Mouse (Mus musculus): ENCODE measurements around the gene Neu2.

Neu2 gene

GRCm38 (mm10) chr1:87614576-87615295, 105.0 kb downstream of the Neu2 start:
- no peak for DNase-seq (ENCODE audit: low spot score in 2 of 2)

- DNase-seq (ENCODE audit: low spot score in 2 of 2) = no peak
Observed at GRCm38 (mm10) chr1:87620211-87620668, 110.6 kb downstream of the Neu2 start, which contains the start of gene Inpp5d. Gene Inpp5d, plus strand, starts transcription at chr1:87620312.

DNA sequence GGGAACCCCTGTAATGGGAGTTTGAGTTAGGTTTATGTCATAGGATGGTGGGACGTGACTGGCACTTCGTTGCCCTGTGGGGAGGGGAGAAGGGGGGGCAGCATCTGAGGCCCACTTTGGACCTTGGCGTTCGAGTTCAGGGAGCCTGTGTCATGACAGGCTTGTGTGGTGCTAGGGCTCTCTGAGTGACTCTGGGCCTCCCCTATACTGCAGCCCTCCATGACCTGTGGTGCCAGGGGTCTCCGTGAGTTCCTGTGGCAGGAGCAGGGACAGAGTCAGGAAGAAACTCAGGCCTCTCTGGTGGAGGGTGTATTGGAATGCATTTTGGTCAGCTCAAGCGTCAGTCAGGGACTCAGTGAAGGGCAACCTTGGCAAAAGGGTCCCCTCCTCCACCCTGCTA, 111.0 kb downstream of the Neu2 start:
- no peak for DNase-seq (ENCODE audit: low spot score in 2 of 2)

DNA sequence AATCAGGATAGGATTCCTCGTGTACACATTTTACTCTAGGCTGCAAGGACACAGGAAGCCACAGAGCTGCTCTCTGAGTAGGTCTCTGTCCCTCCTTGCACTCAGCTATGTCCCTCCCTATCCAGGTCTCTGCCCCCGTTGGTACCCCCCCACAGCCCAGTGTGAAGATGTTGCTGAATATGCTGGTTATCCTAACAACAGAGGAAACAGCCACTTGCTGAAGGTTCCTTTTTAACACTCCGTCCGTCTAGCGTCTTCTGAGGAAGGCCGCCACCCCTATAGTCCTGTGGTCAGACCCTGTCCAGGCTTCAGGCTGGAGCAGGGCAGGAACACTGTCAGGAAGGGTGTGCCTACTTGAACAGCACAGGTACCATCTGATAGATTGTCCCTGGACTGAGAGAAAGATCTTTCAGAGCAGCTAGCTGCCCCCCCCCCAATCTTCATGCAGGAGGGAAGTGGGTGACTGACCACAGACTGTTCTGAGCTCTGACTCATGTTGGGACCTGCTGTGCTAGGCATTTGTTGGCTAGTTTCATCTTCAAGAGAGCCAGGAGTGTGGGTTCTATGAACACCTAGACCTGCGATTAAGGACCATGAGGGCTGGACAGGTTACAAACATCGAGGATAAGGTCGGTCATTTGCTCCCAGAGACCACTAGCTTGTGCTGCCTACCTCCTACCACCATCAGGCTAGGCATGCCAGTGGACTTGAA, 111.6 kb downstream of the Neu2 start:
- no peak for DNase-seq (ENCODE audit: low spot score in 2 of 2)

DNA sequence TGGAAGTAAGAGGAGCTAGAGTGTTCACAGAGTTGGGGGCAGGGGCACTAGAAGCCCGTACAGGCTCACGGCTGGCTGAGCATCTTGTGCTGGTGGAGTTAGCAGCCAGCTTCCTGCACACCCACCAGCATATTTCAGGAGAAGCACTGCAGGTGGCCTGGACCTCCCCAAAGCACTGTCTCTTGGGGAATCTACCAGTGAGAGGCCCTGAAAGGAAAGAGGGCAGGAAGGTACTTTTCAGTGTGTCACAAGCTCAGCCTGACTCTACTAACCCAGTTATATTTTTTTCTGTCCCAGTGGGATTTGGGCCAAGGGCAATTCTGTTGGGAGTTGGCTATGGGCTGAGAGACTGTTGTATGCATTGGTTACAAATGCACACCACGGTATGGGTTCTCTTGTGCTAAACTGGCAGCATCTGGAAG, 112.2 kb downstream of the Neu2 start:
- no peak for DNase-seq (ENCODE audit: low spot score in 2 of 2)

DNA sequence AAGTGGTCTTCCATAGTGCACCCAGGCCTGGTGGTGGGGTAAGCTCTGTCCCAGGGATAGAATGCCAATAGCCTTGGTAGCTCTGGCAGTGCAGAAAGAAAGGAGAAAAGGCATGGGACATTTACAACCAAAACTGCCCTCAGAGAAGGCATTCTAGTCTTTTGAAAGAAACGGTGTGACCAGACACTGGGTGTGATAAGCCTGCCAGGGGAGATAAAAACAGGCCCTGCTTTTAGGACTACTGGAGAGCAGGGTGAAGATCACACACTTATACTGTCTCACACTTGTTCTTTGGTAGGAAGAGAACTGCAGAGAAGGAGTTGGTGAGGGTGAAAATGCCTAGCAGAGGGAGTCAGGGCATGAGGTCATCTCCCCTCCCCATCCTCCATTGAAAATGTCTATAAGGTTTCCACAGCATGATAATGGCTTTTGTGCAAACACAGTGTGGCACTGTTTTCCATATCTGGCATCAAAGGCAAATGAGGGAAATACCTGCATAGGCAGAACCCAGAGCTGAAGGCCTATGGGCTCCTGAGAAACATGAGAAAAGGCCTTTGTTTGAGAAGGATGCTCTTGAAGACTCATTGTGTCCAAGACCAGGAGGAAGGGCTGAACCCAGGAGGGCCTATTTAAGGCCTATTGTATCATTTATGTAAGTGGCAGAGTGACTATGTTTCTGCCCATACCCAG, 114.4 kb downstream of the Neu2 start:
- DNase-seq (ENCODE audit: low spot score in 2 of 2) = no peak

DNA sequence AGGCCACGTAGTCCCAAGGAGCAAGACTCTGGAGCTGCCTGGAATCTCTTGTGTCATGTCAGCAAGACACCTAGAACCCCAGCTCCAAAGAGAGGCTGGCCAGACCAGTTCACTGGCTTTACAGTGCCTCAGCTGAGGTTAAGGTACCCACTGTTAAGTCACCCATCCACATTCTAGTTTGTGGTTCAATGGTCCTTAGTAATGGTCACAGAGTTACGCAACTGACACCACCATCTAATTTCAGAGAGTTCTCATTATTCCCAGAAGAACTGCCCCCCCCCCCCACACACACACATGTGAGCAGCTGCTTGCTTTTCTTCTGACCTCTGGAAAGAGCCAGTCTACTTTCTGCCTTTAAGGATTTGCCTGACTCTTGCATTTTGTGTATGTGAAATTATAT, 115.1 kb downstream of the Neu2 start:
- DNase-seq (ENCODE audit: low spot score in 2 of 2) = no peak

GRCm38 (mm10) chr1:87625254-87626025, 115.8 kb downstream of the Neu2 start:
- DNase-seq (ENCODE audit: low spot score in 2 of 2) = no peak

DNA sequence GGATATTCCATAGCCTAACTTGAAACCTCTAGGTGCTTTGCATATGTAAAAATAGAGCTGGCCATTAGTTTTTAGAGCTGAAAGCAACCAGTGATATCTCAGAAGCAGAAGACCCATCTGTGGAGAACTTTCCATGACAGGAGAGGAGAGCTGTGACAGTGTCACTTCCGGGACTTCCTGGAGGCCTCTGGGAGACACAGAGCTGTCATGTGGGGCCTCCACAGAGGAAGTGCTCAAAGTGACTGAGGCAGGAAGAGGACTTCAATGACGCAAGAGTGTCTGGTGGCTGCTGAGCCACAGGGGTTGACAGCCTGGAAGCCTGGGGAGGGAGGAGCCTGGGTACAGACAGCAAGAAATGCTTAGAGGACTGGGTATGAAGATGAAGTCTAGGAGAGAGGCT, 116.7 kb downstream of the Neu2 start:
- no peak for DNase-seq (ENCODE audit: low spot score in 2 of 2)

DNA sequence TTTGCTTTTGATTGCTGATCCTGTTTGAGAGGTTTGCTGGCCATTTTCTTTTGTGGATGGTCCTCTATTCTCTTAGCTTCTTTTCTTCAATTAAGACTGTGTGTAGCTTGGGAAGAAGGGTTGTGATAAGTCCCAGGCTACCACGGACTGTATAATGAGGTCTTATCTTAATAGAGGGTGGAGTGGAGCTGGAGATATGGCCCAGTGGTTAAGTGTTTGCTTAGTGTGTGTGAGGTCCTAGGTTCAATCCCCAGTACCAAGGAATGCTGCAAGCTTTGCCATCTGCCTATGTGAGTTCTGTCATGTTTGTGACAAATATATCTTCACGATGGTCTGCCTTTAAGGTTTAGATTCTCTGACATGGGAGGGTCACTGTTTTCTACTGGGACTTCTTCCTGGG, 118.4 kb downstream of the Neu2 start:
- no peak for DNase-seq (ENCODE audit: low spot score in 2 of 2)

DNA sequence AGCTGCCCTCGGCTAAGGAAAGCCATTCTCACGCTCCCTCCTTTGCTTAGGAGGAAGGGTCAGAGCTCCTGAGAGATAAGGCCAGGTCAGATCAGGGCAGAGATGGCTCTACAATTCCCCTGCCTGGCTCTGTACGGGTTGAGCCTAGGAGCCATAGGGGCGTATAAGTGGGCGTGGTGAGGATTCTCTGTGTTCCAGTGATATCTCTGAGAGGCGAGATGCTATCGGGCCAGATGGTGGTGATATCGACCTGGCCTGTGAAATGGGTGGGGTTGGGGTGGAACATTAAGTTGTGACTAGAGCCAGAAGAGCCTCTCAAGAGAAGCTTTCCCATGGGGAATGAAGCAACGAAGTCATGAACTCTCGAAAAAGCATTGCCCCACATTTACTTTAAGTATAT, 121.9 kb downstream of the Neu2 start:
- DNase-seq (ENCODE audit: low spot score in 2 of 2) = no peak

GRCm38 (mm10) chr1:87632163-87632562, 122.5 kb downstream of the Neu2 start:
- no peak for DNase-seq (ENCODE audit: low spot score in 2 of 2)

GRCm38 (mm10) chr1:87636716-87637117, 127.0 kb downstream of the Neu2 start:
- DNase-seq (ENCODE audit: low spot score in 2 of 2) = no peak

DNA sequence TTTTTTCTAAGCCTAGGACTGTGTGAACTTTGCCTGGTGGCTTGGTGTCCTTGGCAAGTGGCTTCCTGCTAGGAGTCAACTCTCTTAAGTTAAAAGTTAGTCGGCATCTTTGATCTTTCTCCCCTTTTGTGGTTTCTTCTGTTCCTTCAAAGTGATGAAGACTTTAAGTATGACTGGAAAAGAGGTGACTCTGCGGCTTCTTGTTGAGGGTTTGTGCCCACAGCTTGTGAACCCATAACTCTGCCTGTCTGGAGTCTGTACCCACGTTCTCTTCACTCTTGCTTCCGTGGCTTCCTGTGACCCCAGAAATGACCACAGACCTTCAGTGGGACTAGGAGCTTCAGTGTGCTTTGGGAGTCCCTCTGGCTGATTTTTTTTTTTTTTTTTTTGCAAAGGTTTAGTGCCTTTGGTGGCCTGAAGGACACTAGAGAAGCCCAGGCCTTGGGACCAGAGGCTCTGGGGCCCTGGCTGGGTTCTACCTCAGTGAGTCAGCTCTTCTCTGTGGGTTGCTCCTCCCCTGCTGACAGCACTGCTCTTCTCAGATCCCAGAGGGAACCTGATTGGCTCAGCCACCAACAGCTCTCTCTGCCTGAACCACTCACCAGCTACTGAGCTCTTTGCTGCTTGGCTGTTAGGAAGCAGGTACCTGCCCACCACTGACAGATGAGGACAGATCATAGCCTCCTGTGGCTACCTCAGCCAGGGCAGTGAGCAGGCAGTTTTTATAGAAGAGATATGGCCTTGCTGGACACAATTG, 127.6 kb downstream of the Neu2 start:
- no peak for DNase-seq (ENCODE audit: low spot score in 2 of 2)

DNA sequence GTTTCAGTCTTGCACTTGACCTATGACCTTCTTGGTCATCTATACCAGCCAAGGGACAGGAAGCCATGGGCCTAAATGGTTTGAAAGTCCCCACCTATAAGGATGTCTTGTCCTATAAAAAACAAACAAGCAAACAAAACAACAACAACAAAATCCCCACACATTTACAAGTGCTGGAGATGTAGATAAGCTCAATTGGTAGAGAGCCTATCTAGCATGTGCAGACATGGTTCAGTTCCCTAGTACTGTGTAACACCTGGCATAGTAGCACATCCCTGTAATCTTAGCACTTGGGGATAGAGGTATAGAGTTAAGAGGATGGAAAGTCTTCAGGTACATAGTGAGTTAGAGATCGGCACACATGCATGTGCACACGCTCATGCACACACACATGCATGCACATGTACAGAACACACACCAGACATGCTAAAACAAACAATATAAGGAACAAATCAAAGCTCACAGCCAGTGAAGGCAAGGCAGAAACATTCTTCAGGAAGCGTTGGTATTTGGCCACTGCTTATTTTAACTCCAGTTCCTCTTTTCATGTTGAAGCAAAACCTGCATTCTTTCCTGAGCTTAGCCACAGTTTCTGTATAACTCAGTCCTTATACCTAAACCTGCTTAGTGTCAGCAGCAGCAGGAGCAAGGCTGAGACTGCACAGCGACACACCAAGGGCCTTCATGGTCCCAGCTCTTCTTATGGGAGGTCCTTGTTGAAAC, 128.3 kb downstream of the Neu2 start:
- no peak for DNase-seq (ENCODE audit: low spot score in 2 of 2)

DNA sequence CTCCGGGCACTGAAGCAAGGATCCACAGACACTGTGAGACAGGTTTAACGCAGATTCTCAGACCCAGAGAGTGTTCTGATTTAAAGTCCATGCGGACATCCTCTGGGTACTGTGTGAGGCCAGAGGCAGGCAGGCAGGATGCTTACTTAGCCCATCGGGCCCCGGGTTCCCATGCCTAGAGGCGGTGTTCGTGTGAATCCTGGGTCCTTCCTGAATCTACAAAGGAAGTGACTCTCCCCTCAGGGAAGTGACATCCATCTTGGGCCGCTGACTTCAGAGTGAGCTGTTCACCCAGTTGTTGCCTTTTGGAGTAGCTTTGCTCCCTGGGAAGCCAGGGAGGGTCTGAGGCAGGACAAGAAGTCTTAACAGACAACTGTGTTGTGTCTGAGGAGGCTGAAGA, 130.0 kb downstream of the Neu2 start:
- DNase-seq (ENCODE audit: low spot score in 2 of 2) = no peak

DNA sequence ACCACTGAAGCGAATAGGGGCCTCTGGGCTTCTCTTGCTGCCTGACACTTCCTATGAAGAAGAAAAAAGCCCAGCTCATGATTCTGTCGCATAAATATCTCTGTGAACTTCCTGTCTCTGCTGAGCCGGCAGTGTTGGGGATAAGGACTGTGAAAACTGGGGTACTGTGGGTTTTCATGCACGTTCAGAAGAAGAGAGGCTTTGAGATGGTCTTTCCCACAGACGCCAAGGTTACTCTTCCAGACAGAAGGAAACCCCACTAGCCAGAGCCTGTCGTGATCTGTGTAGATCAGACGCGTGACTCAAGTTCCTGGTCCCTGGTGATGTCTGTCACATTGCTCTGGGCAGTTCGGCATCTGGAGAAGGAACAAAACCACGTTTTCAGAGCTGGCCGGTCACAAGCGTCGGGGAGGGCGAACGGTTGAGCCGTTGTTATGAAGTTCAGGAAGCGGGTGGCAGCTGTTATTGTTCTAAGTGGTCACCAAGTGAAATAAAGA, 130.5 kb downstream of the Neu2 start:
- no peak for DNase-seq (ENCODE audit: low spot score in 2 of 2)

GRCm38 (mm10) chr1:87643016-87643415, 133.3 kb downstream of the Neu2 start:
- DNase-seq (ENCODE audit: low spot score in 2 of 2) = no peak

- DNase-seq (ENCODE audit: low spot score in 2 of 2) = no peak
Observed at GRCm38 (mm10) chr1:87645041-87645440, 135.4 kb downstream of the Neu2 start.

GRCm38 (mm10) chr1:87645748-87646147, 136.1 kb downstream of the Neu2 start:
- DNase-seq (ENCODE audit: low spot score in 2 of 2) = no peak
